Mouse (Mus musculus) hindlimb bud, embryonic 11.5 days (tissue): ENCODE measurements around the gene C130060K24Rik.

Source experiments
- DNase-seq: peaks from one replicate; pipeline ENCODE4 v3.0.0-alpha.2; 2012; ENCODE audit warnings: low read depth, low spot score; ENCODE audit errors: extremely low spot score

C130060K24Rik gene

GRCm38 (mm10) chr6:65380918-65381772 lies at the start of gene C130060K24Rik:
Gene C130060K24Rik, plus strand, starts transcription at chr6:65381105.
- no peak for DNase-seq

- DNase-seq, result no peak
Observed at GRCm38 (mm10) chr6:65334246-65334645, 46.7 kb upstream of the C130060K24Rik start.

DNA sequence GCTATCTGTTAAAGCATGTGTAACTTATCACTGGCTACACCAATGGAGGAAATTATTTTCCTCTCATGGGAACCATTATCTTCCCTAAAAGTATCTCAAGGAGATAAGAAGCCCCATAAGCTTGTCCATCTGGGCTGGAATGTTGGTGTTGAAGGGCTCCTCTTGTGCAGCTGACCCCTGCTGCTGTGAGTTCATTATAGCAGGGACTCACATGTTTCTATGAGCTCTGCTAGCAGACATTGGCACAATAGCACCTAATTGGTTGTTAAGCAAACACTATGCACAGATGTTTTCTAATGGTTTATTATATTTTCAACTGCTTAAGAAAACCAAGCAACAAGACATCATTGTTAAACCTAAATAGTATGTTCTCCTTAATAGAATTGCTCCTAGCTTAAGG lies 41.5 kb upstream of the C130060K24Rik start:
- DNase-seq, result no peak

- DNase-seq, result no peak
Observed at GRCm38 (mm10) chr6:65341360-65341759, 39.5 kb upstream of the C130060K24Rik start.

DNA sequence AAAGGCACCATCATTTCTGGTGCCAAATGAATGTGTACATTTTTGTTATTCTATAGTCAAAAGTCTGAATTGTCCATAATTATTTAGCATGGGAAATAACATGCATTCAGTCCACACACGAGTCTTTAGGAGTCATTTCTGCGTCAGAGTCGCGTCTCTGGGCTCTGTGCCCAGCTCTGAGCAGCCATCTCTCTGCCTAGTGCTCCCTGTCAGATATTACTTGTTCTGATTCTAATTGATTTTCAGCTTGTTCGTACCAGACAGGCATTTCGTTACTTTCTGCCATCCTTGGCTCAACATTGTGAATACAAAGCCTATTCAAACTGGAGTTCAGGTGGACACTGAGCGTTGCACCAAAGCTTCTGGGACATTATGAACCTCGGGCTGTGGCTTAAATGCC lies 33.2 kb upstream of the C130060K24Rik start:
- DNase-seq, result no peak

- DNase-seq, result no peak
Observed at GRCm38 (mm10) chr6:65348255-65348654, 32.6 kb upstream of the C130060K24Rik start.

GRCm38 (mm10) chr6:65351622-65352021 lies 29.3 kb upstream of the C130060K24Rik start:
- no peak for DNase-seq

- DNase-seq, result no peak
Observed at GRCm38 (mm10) chr6:65375918-65376317, 5.0 kb upstream of the C130060K24Rik start.

- DNase-seq, result no peak
Observed at GRCm38 (mm10) chr6:65421888-65422287, 41.0 kb downstream of the C130060K24Rik start.

- no peak for DNase-seq
Observed at GRCm38 (mm10) chr6:65427065-65427464, 46.2 kb downstream of the C130060K24Rik start.

DNA sequence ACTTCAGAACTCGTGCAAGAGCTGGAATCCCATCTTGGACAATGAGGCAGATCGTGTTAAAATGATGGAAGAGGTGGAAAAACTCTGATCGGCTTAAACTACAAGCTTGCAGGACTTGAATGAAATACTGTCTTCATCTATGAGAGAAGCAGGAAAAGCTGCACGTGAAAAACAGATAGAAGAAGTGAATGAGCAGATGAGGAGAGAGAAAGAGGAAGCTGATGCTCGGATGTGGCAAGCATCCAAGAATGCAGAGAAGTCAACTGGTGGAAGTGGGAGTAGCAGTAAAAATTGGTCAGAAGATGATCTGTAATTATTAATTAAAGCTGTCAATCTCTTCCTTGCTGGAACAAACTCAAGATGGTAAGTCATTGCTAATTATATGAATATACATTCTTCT lies 52.3 kb downstream of the C130060K24Rik start:
- DNase-seq, result no peak

DNA sequence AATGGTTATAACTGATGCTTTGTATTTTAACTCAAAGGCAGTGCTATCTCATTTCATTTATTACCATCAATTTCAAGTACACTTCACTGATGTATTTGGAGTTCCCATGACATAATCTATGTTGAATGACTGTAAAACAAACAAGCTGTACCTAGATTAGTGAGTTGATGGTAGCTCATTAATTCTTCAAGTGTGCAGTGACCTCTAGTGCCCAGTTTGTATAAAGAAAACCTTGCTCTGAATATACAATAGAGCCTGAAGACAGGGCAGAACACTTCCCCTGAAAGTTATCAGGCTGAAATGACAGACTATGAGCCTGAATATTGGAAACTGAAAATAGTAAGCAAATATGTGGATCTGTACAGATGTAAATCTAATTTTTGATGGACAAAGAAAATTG lies 72.6 kb downstream of the C130060K24Rik start:
- DNase-seq, result peak; percentile 1

DNA sequence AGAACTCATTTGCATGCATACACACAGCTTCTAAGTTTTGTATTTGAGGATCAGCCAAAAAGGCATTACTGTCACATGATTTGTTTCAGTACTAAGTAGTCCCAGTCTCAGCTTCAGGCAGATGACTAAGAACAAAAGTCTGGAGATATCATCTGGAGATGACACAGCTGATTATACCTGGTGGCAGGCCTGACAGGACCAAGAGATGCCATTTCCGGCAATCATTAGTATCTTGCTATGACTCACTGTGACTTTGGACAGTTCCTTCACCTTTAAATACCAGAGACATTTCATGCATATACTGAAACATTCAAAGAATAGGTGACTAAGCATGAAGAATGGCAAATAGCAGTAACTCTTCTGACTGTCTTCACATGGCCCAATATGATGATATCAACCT lies 84.4 kb downstream of the C130060K24Rik start:
- DNase-seq, result no peak

GRCm38 (mm10) chr6:65470320-65470719 lies 89.4 kb downstream of the C130060K24Rik start:
- no peak for DNase-seq

DNA sequence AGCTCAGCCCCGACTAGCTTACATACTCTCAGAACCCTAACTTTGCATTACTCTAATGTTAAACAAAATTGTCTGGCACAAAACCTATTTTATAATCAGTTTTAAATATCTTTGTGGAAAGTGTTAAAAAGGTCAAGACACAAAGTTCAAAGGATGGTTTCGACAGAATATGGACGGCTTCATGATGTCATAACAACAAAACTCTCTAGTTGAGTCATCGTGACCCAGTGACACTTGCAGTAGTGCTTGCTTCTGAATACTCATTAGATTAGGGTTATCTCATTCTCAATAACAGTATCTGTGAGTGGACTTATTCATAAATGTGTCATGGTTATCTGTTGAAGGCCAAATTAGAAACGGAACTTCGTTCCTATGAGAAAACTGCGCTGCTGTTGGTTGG lies 91.5 kb downstream of the C130060K24Rik start:
- DNase-seq, result no peak

DNA sequence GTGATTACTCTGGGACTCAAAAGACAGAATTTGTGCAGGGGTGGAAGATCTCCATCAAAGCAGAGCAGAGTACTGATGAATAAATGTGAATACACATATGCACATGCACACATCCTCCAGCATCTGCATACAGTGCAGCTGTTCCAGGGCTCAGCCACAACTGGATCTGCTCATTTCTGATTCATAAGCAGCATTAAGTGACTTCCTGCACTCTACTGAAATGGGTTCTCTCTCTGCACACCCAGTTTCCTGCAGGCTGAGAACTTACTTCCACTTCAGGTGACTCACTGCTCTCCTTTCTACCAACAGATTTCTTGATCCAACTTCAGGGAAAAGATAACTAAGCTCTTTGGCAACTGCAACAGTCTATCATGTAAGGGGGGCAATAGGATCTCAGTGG lies 117.9 kb downstream of the C130060K24Rik start:
- no peak for DNase-seq
